Mouse (Mus musculus) ES-E14 (cell line): ENCODE results near the gene Patl2. TPM values are rescaled to one million over a fixed set of nuclear protein-coding genes. Genes with fewer than 3 reads are reported as not detected.

ENCODE experiments used
- DNase-seq: peaks from one replicate; pipeline ENCODE4 v3.0.0-alpha.2; 2013; ENCODE audit warnings: low read depth, low spot score
- H3K27ac ChIP-seq: 2 replicates; pipeline ENCODE4 v1.5.1; 2012; ENCODE audit warnings: low read depth, mild to moderate bottlenecking, low read length, moderate library complexity, mixed read lengths; ENCODE audit not compliant: poor library complexity, insufficient read depth, severe bottlenecking
- H3K36me3 ChIP-seq: 2 replicates; pipeline ENCODE4 v1.6.1; 2012; ENCODE audit warnings: mild to moderate bottlenecking, low read length, moderate library complexity, mixed read lengths; ENCODE audit not compliant: control insufficient read depth, poor library complexity, insufficient read depth, severe bottlenecking
- H3K4me1 ChIP-seq, 2 experiments: fragments of 150-350 bp in 1 of 2; sonication (generic) in 1 of 2; 2 replicates each; pipeline ENCODE4 v1.6.1; 2012; ENCODE audit warnings: low read length in 2 of 2, mild to moderate bottlenecking in 1 of 2, mixed read lengths in 1 of 2; ENCODE audit not compliant: control insufficient read depth in 2 of 2, insufficient read depth in 2 of 2, poor library complexity in 1 of 2
- H3K4me3 ChIP-seq, 2 experiments: fragments of 150-350 bp in 1 of 2; sonication (generic) in 1 of 2; 2 replicates each; pipeline ENCODE4 v1.5.1; 2012; ENCODE audit warnings: low read length in 2 of 2, low read depth in 1 of 2, mild to moderate bottlenecking in 1 of 2, mixed read lengths in 1 of 2; ENCODE audit not compliant: insufficient read depth in 1 of 2, poor library complexity in 1 of 2, severe bottlenecking in 1 of 2
- H3K9ac ChIP-seq: 2 replicates; pipeline ENCODE4 v1.6.1; 2012; ENCODE audit warnings: low read depth, mild to moderate bottlenecking, low read length, mixed read lengths; ENCODE audit not compliant: poor library complexity, insufficient read depth, severe bottlenecking
- H3K9me3 ChIP-seq: fragments of 150-350 bp; sonication (generic); 2 replicates; pipeline ENCODE4 v1.6.1; 2012; ENCODE audit warnings: low read depth, mild to moderate bottlenecking, low read length; ENCODE audit not compliant: control insufficient read depth, insufficient read depth
- CHD2 ChIP-seq: IDR thresholded peaks from 2 replicates; pipeline ENCODE4 v1.6.1; 2014; ENCODE audit warnings: mild to moderate bottlenecking, low read depth, low read length, inconsistent platforms
- HCFC1 ChIP-seq: IDR thresholded peaks from 2 replicates; pipeline ENCODE4 v1.6.1; 2012; ENCODE audit warnings: low read length, inconsistent platforms, borderline replicate concordance; ENCODE audit not compliant: insufficient read depth
- MAFK ChIP-seq: IDR thresholded peaks from 2 replicates; pipeline ENCODE4 v1.6.1; 2014; ENCODE audit warnings: mild to moderate bottlenecking, low read depth, low read length, inconsistent platforms; ENCODE audit not compliant: insufficient read depth
- ZC3H11A ChIP-seq: IDR thresholded peaks from 2 replicates; pipeline ENCODE4 v1.6.1; 2012; ENCODE audit warnings: low read depth, mild to moderate bottlenecking, inconsistent platforms, low read length, borderline replicate concordance
- ZNF384 ChIP-seq: IDR thresholded peaks from 2 replicates; pipeline ENCODE4 v1.6.1; 2012; ENCODE audit warnings: low read depth, low read length, inconsistent platforms
- in situ Hi-C, 2 experiments: fragments of 600-800 bp; cut with MboI; formaldehyde crosslinking; loops; one replicate each; pipeline ENCODE4 v1.15.1; 2025; ENCODE audit warnings: low sequenced_read_pairs in 2 of 2, inconsistent platforms in 1 of 2; ENCODE audit not compliant: unreplicated experiment in 2 of 2
- total RNA-seq: library from RNA; depleted of rRNA; stranded (reverse); fragments of 300-350 nt; gene quantifications from 2 replicates; pipeline ENCODE4 v1.2.3, GENCODE M21; 2012

Gene Patl2
- total RNA-seq, 1 experiment, result 1.3 TPM

DNA sequence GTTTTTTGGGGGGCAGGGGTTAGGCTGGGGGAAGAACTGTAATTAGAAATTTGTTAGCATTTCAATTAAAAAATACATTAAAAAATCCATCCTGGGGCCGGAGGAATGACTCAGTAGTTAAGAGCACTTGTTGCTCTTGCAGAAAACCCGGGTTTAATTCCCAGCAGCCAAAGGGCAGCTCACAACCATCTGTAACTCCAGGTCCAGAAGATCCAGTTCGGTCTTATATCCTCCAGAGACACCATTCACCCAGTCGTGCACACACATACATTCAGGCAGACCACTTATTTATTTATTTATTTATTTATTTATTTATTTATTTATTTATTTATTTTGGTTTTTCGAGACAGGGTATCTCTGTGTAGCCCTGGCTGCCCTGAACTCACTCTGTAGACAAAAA lies 47.4 kb upstream of the Patl2 start:
- in situ Hi-C loops, result no loop called here
- Histone ChIP-seq H3K36me3 (no peaks in the 10 kb centered on the region; the same call in 1 of the 2 replicates), H3K4me1 (peaks cover 5 to 8% of the 10 kb centered on the region in 2 experiments; a peak in 2 of 4 replicates), H3K9me3 (no peaks in the 10 kb centered on the region), H3K27ac (no peak overlapping the region), H3K4me3 (no peak overlapping the region; a peak in 1 of 4 replicates), H3K9ac (no peak overlapping the region)
- DNase-seq, result no peak
- TF ChIP-seq ZC3H11A (no peak), MAFK (no peak), ZNF384 (no peak), HCFC1 (no peak), CHD2 (no peak)

DNA sequence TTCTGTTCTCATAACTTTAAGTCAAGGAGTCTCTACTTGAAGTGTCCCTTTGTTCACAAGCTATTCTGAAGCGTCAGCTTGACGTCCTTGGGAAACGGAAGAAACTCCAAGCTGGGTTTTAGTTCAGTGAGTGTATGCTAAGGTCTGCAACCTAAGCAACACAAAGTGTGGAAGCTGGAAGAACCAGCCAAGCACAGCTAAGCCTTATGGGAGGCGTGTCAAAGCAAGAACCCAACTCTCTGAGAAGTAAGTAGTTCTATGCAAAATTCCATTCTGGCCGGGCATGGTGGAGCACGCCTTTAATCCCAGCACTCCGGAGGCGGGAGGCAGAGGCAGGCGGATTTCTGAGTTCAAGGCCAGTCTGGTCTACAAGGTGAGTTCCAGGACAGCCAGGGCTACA lies 45.6 kb upstream of the Patl2 start:
- in situ Hi-C loops, result no loop called here
- no peak for TF ChIP-seq ZNF384
- Histone ChIP-seq H3K4me3 (no peak overlapping the region), H3K27ac (no peak overlapping the region), H3K9me3 (no peaks in the 10 kb centered on the region), H3K36me3 (no peaks in the 10 kb centered on the region; the same call in 1 of the 2 replicates), H3K4me1 (peaks cover 5 to 8% of the 10 kb centered on the region in 2 experiments; a peak in 2 of 4 replicates), H3K9ac (no peak overlapping the region)
- no peak for DNase-seq

DNA sequence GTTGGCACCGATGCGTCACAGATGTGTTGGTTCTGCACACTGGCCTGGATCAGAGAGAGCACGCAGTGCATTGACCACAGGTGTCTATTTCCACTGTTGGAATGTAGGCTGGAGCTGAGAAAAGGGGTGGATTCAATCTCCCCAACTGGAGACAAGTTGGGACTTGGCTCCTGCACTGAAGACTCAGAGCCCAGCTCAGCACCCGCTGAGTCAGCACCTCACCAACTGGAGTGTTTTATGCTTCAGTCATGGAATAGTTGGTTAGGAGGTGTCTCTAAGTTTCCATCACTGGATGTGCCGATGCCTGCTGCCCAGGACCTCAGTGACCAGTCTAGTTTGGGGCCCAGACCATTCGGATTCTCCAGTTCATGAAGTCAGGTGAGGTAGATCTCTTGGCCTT lies 44.4 kb upstream of the Patl2 start:
- Histone ChIP-seq H3K9me3 (no peaks in the 10 kb centered on the region), H3K27ac (no peak overlapping the region), H3K4me3 (no peak overlapping the region), H3K9ac (no peak overlapping the region), H3K36me3 (no peaks in the 10 kb centered on the region; the same call in 1 of the 2 replicates), H3K4me1 (peaks cover 5 to 8% of the 10 kb centered on the region in 2 experiments; a peak in 2 of 4 replicates)
- no peak for TF ChIP-seq HCFC1
- TF ChIP-seq MAFK, result peak; percentile 81; the same call in 1 of the 2 replicates
- DNase-seq, result no peak
- in situ Hi-C loops, result no loop called here

DNA sequence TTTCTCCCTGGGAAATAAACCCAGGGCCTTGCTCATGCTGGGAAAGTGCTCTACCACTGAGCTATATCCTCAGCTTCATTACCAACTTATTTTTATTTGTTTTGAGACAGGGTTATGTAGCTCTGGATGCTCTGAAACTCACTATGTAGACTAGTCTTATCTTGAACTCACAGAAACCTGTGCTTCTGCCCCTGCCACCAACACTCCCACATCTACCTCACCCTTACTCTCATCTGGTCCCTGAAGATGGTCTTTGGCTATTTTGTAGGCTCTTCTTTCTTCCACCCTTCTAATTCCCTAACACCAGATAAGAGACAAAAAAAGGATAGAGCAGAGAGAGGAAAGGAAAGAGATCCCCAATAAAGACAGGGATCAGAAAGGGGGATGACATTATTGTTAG lies 37.7 kb upstream of the Patl2 start:
- Histone ChIP-seq H3K4me1 (no peaks in the 10 kb centered on the region), H3K4me3 (no peak overlapping the region), H3K9ac (no peak overlapping the region), H3K9me3 (no peaks in the 10 kb centered on the region), H3K36me3 (no peaks in the 10 kb centered on the region), H3K27ac (no peak overlapping the region)
- DNase-seq, result no peak
- in situ Hi-C loops, result no loop called here
- no peak for TF ChIP-seq MAFK
- no peak for TF ChIP-seq ZNF384
- no peak for TF ChIP-seq HCFC1
- TF ChIP-seq CHD2, result no peak
- TF ChIP-seq ZC3H11A, result no peak

DNA sequence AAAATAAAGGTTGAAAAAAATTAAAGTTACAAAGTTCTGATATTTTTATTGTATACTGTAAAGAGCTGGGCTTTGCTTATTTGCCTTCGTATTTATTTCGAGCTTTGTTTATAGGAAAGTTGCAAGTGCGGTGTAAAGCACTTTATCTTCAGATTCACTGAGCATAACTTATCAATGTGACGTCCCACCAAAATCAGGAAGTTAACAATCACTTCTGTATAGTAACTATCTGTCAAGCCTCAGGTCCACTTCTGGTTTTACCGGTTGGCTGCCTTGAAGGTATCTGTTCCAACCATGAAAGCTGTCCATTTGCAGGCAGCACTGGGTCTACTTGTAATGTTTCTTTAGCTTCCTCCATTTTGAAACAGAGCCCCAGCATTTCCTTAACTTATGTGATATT lies 36.3 kb upstream of the Patl2 start:
- Histone ChIP-seq H3K36me3 (no peaks in the 10 kb centered on the region), H3K4me1 (no peaks in the 10 kb centered on the region), H3K9me3 (no peaks in the 10 kb centered on the region), H3K4me3 (no peak overlapping the region), H3K27ac (no peak overlapping the region), H3K9ac (no peak overlapping the region)
- in situ Hi-C loops, result no loop called here
- TF ChIP-seq ZNF384, result no peak
- DNase-seq, result no peak
